Mouse (Mus musculus) heart, adult 9 months (tissue): ENCODE data around the gene Bnip1.

ENCODE experiments used
- DNase-seq, 2 experiments: peaks; one replicate each; pipeline ENCODE4 v3.0.0; 2022; ENCODE audit warnings: low spot score in 2 of 2

Gene Bnip1

DNA sequence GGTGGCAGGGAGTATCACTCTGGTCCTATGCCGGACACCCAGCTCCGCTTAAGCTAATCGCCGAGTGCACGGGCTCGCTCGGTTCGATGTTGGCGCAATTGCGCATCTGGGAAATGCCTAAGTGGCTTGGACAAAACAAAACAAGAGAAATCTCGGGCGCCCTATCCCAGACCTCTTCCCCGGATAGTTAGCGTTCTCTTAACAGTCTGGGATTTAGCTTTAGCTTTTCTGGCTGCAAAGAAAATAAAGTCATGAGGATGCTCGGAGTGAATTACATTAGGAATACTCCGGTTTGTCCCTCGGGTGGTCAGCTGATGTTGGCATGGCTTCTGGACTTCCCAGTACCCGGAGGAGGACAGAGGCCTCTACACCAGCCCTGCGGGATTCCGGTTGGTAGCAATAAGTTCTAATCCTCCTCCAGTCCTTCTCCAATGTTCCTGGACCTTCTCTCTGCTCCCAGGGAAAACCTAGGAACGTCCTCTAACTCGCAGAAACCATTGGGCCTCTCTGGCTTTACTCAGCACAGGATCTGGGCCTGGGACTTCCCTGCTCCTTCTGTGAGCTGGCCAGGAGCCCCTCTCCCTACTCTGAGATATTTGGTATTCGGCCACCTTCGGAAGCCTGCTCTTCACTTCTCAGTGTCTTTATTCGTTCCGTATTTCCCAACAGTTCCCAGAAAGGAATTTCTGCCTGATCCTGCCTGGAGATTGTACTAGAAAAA, 59.0 kb downstream of the Bnip1 start:
- no peak for DNase-seq

DNA sequence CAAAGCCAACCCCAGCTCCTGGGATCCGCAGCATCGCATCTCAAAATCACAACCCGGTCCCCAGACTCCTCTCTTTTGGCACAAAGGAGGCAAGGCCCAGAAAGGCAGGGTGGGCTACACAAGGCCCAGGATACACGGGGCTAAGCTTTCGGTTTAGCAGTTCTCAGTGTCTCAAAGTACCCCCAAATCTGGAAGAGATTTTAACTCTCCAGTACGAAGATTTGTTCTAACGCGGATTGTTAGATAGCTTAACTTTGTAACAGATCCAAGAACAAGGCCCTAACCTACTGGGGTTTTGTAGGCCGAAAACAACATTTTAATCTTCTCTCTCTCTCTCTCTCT, 59.5 kb downstream of the Bnip1 start:
- DNase-seq = no peak

DNA sequence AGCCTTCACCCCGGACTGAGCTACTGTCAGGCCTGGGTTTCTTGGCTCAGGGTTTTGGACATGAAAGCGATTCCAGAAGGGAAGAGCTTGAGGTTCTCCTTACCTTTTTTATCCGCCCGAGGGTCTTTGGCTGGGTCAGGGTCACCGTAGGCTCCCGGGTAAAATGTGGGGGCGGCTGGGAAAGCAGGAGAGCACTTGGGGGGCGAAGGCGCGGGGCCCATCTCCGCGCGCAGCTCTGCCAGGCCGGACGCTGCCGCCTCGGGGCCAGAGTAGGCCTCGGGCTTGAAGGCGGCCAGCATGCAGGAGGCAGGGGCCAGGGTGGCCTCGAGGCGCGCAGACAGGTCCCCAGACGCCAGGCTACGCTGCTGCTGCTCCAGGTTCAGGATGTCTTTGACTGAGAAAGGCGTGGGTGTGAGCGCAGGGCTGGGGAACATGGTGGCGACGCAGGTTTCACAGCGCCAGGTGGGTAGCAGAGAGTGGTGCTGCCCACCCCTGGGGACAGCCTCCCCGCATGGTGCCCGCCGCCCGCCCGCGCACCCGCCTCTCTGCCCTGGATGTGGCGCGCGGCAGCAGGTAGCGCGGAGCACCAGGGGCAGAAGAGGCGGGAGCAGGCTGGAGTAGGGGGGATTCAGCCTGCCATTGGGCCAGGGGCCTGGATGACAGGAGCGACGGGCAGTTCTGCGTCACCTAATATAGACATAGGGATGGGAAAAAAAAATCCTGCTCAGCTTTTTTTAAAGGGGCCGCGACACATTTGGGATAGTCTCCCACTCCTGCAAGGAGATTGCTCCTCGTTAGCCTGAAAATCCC, 60.3 kb downstream of the Bnip1 start:
- DNase-seq = peak; percentile 73 to 74

DNA sequence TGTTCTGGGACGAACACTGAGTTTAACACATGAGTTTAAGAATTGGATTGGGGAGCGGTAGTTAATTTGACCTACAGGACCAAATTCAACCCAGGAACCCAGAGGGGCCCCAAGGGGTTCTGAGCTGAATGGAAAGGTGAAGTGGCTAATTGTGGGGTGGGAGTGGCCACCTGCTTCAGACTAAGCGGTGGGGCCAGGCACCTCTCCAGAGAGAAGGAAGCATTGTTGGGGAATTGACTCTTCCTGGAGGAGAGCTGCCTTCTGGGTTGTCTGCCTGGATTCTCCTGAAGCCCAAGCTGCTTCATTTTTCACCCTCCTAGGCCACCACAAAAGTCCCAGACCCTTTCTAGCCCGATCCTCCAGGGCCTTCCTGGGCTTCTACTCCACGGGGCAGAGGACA, 61.1 kb downstream of the Bnip1 start:
- no peak for DNase-seq
